Mouse (Mus musculus) retina, postnatal 7 days (tissue): ENCODE results near the gene Hoxa2.

ENCODE experiments used
- DNase-seq: peaks from one replicate; pipeline ENCODE4 v3.0.0-alpha.2; 2012; ENCODE audit warnings: low read depth, low spot score

Hoxa2 gene

GRCm38 (mm10) chr6:52139115-52139514 lies 25.5 kb downstream of the Hoxa2 start:
- no peak for DNase-seq

GRCm38 (mm10) chr6:52138576-52138975 lies 26.1 kb downstream of the Hoxa2 start:
- DNase-seq: no peak

- no peak for DNase-seq
Measured at GRCm38 (mm10) chr6:52137841-52138535, 26.6 kb downstream of the Hoxa2 start.

GRCm38 (mm10) chr6:52123673-52124072 lies 41.0 kb downstream of the Hoxa2 start:
- DNase-seq: no peak

GRCm38 (mm10) chr6:52121173-52121572 lies 43.5 kb downstream of the Hoxa2 start:
- DNase-seq: no peak

GRCm38 (mm10) chr6:52118903-52119635 lies 45.6 kb downstream of the Hoxa2 start:
- DNase-seq: no peak

GRCm38 (mm10) chr6:52115899-52116298 lies 48.7 kb downstream of the Hoxa2 start:
- DNase-seq: no peak
